Mouse (Mus musculus) CH12.LX (cell line): Measurements from ENCODE around the gene Ppa2.

Source experiments
- CTCF ChIP-seq, 2 experiments: IDR thresholded peaks in 1 of 2; conservative IDR thresholded peaks in 1 of 2; 2 replicates each; pipeline ENCODE4 v1.5.1; 2011 to 2012; ENCODE audit warnings: low read depth in 2 of 2, low read length in 2 of 2, improper control_type of control experiment in 1 of 2, inconsistent platforms in 1 of 2, mild to moderate bottlenecking in 1 of 2, moderate library complexity in 1 of 2
- EP300 ChIP-seq: IDR thresholded peaks from 2 replicates; pipeline ENCODE4 v1.6.1; 2011; ENCODE audit warnings: low read length, improper control_type of control experiment
- MAFK ChIP-seq: IDR thresholded peaks from 2 replicates; pipeline ENCODE4 v1.6.1; 2011; ENCODE audit warnings: low read length, improper control_type of control experiment; ENCODE audit not compliant: insufficient replicate concordance
- MYC ChIP-seq: IDR thresholded peaks from 2 replicates; pipeline ENCODE4 v1.6.1; 2011; ENCODE audit warnings: low read depth, mild to moderate bottlenecking, improper control_type of control experiment, low read length
- POLR2A ChIP-seq: IDR thresholded peaks from 2 replicates; pipeline ENCODE4 v1.6.1; 2011; ENCODE audit warnings: low read depth, mild to moderate bottlenecking, improper control_type of control experiment, low read length
- POLR2AphosphoS2 ChIP-seq: IDR thresholded peaks from 2 replicates; pipeline ENCODE4 v1.6.1; 2011; ENCODE audit warnings: low read depth, low read length, improper control_type of control experiment
- RAD21 ChIP-seq: IDR thresholded peaks from 2 replicates; pipeline ENCODE4 v1.6.1; 2011; ENCODE audit warnings: low read depth, mild to moderate bottlenecking, low read length, improper control_type of control experiment, moderate library complexity
- SMC3 ChIP-seq: IDR thresholded peaks from 2 replicates; pipeline ENCODE4 v1.6.1; 2011; ENCODE audit warnings: low read depth, low read length, improper control_type of control experiment
- UBTF ChIP-seq: IDR thresholded peaks from 2 replicates; pipeline ENCODE4 v1.6.1; 2012; ENCODE audit warnings: low read depth, mild to moderate bottlenecking, inconsistent platforms, low read length, improper control_type of control experiment, moderate library complexity

DNA sequence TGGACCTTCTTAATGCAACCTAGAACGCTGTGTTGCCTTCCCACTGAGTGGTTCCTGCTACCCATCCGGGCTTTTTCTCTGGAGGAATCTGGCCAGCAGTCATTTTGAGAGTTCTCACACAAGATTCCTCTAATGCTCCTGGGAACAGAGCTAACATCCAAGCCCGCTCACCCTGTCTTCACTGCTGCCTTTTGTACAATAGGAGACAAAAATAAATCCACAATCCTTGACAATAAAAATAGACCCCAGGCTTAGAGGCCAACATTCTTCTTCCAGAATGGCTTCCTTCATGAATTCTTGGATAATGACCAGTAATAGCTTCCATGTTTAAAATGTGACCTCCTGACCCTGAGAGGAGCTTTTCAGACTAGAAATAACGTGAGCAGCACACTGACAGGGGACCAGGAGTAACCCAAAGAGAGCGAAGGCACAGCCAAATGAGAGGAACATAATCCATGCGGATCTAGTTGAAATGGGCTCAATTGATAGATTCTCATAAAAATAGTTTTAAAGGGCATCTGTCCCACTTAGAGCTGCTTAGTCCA lies 74.3 kb downstream of the Ppa2 start:
- no peak for TF ChIP-seq POLR2A
- no peak for TF ChIP-seq MYC
- no peak for TF ChIP-seq SMC3
- TF ChIP-seq EP300, result no peak
- no peak for TF ChIP-seq MAFK
- TF ChIP-seq CTCF (conservative IDR thresholded peaks at IDR 0.05 in 1 of 2, IDR thresholded peaks at IDR 0.05 in 1 of 2; ENCODE audit: low read depth in 2 of 2, low read length in 2 of 2), result no peak
- TF ChIP-seq POLR2AphosphoS2, result no peak
- no peak for TF ChIP-seq RAD21
- no peak for TF ChIP-seq UBTF
